Mouse (Mus musculus): ENCODE results near the gene Zfp523. TPM values are rescaled to one million over a fixed set of nuclear protein-coding genes. Genes with fewer than 3 reads are reported as not detected.

Gene Zfp523
- total and polyA plus RNA-seq, 2 experiments from 2014 or later, result 41.1 to 57.7 TPM

DNA sequence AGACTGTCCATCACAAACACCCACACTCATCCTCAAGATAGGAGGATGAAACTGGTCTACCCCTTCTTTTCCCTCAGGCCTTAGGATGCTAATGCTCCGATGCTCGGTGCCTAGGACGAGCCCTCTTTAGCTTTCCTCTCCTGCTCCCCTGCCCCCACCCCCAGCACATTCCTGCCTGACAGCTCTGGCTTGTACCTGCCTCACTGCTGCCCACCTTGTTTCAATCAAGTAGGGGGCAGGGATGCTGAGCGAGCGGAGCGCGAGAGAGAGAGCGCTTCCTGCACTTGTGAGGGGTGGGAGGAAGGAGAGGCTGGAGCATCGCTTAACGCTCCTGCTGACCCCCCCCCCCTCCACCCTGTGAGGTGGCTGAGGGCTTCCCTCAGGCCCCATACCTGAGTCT lies 16.6 kb upstream of the Zfp523 start:
- Histone ChIP-seq H3K27ac (ENCODE audit: low read depth, low read length) (no peak overlapping the region), H3K9ac (no peak overlapping the region), H3K36me3 (ENCODE audit: insufficient read depth) (peaks cover 26% of the 10 kb centered on the region)

DNA sequence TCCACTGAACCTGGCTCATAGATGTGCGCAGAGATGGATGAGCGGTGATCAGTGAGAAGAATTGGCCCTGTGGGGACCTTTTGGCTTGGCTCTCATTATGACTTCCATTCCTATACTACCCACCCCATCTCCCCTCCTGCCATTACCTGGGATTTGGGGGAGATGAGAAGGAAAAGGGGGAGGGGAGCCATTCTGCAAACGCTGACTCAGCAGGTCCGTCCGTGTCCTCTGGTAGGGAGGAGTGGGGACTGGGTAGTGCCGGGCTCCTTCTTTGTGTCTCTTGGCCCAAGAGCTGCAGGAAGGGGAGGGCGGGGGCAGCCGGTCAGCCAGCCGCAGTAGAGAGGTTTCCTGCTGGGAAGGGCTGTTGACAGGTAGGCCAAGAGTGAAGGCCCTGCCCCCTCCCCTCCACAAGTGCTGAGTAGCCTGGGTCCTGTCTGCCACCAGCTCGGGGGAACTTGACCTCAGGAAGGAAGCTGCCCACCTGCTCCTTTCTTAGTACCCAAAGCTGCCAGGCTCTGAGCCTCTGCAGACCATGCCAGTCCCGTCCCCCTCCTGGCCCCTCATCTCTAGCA lies 15.5 kb upstream of the Zfp523 start:
- Histone ChIP-seq H3K36me3 (ENCODE audit: insufficient read depth) (peaks cover 34% of the 10 kb centered on the region), H3K4me1 (ENCODE audit: insufficient read depth) (no peaks in the 10 kb centered on the region), H3K4me2 (ENCODE audit: low read depth) (no peak overlapping the region), H3K27ac (ENCODE audit: low read depth, low read length) (no peak overlapping the region), H3K9me3 (ENCODE audit: low read length) (no peaks in the 10 kb centered on the region), H3K9ac (no peak overlapping the region), H3K27me3 (ENCODE audit: insufficient read depth, low read length) (no peaks in the 10 kb centered on the region), H3K4me3 (ENCODE audit: low read depth, low read length) (no peak overlapping the region)
- no peak for ATAC-seq
- no peak for DNase-seq
- WGBS, result 26% methylated on average over 9 of the region's 11 CpGs
- TF ChIP-seq CTCF (IDR thresholded peaks at IDR 0.05; ENCODE audit: low read depth), result no peak

More for the DNA sequence above, 16.6 kb upstream of the Zfp523 start:
- Histone ChIP-seq H3K27me3 (ENCODE audit: insufficient read depth, low read length) (no peaks in the 10 kb centered on the region), H3K4me2 (ENCODE audit: low read depth) (no peak overlapping the region), H3K4me1 (ENCODE audit: insufficient read depth) (no peaks in the 10 kb centered on the region), H3K4me3 (ENCODE audit: low read depth, low read length) (no peak overlapping the region), H3K9me3 (ENCODE audit: low read length) (no peaks in the 10 kb centered on the region)
- ATAC-seq, result no peak
- WGBS, result 47% methylated on average over 8 of the region's 10 CpGs
- no peak for DNase-seq
- no peak for TF ChIP-seq CTCF (IDR thresholded peaks at IDR 0.05; ENCODE audit: low read depth)

DNA sequence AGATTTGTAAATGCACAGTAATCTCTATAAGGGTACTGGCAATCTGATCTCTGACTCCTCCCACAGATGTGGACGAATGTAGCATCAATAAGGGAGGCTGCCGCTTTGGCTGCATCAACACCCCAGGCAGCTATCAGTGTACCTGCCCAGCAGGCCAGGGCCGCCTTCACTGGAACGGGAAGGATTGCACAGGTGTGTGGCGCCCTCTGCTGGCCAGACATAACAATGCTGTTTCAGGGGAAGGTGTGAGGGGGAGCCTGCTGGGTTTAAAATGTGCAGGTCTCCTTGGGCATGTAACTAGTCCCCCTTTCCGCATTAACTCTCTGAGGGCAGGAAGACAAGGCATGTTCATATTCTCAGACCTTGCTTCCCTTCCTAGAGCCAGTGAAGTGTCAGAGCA lies 13.3 kb upstream of the Zfp523 start:
- peak; percentile 80 for ATAC-seq
- no peaks in the 10 kb centered on the region for H3K27me3 ChIP-seq (ENCODE audit: insufficient read depth, low read length)
- H3K9ac ChIP-seq, result no peak overlapping the region
- H3K9me3 ChIP-seq (ENCODE audit: low read length), result no peaks in the 10 kb centered on the region
- H3K36me3 ChIP-seq (ENCODE audit: insufficient read depth), result peaks cover 44% of the 10 kb centered on the region
- H3K27ac ChIP-seq (ENCODE audit: low read depth, low read length), result no peak overlapping the region
- no peak overlapping the region for H3K4me3 ChIP-seq (ENCODE audit: low read depth, low read length)
- DNase-seq, result peak; percentile 83
- 10% methylated on average over 6 of the region's 6 CpGs for WGBS
- no peaks in the 10 kb centered on the region for H3K4me1 ChIP-seq (ENCODE audit: insufficient read depth)
- peak; percentile 96 for TF ChIP-seq CTCF (IDR thresholded peaks at IDR 0.05; ENCODE audit: low read depth)
- H3K4me2 ChIP-seq (ENCODE audit: low read depth), result no peak overlapping the region

DNA sequence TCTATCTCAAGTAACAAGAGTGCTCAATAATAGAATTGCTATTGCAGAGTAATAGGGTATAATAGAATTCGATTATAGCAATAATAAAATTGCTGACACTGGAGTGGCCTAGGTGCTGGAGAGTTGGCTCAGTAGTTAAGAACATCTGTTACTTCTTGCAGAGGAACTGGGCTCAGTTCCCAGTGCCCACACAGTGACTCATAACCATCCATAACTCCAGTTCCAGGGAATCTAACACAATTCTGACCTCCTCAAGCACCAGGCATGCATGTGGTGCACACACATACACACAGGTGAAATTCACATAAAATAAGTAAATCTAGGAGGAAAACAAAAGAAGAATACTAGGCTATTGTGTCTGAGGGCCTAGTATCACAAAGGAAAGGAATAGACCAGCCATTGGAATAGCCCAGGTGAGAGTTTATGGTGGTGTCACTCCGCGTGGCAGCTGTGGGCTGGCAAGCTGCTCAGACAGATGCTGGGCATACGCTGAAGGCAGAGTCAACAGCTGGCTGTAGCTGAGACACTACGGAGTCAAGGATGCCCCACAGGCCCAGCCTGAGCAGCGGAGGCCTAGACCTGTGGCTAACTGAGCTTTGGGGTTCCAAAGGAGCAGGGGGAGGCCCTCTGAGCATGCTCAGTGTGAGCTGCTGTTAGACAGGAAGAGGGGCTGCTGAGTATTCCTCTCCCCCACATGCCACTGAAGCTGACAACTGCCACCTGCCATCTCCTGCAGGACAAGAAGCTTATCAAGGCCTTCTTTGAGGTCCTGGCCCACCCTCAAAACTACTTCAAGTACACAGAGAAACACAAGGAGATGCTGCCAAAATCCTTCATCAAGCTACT lies 6.2 kb upstream of the Zfp523 start:
- H3K9ac ChIP-seq, result no peak overlapping the region
- no peak overlapping the region for H3K4me3 ChIP-seq (ENCODE audit: low read depth, low read length)
- no peaks in the 10 kb centered on the region for H3K27me3 ChIP-seq (ENCODE audit: insufficient read depth, low read length)
- no peaks in the 10 kb centered on the region for H3K9me3 ChIP-seq (ENCODE audit: low read length)
- ATAC-seq (no peak), DNase-seq (no peak)
- WGBS, result 89% methylated on average over 6 of the region's 6 CpGs
- no peak overlapping the region for H3K27ac ChIP-seq (ENCODE audit: low read depth, low read length)
- TF ChIP-seq CTCF (IDR thresholded peaks at IDR 0.05; ENCODE audit: low read depth), result no peak
- peaks cover 33% of the 10 kb centered on the region for H3K36me3 ChIP-seq (ENCODE audit: insufficient read depth)
- H3K4me2 ChIP-seq (ENCODE audit: low read depth), result no peak overlapping the region
- H3K4me1 ChIP-seq (ENCODE audit: insufficient read depth), result no peaks in the 10 kb centered on the region

DNA sequence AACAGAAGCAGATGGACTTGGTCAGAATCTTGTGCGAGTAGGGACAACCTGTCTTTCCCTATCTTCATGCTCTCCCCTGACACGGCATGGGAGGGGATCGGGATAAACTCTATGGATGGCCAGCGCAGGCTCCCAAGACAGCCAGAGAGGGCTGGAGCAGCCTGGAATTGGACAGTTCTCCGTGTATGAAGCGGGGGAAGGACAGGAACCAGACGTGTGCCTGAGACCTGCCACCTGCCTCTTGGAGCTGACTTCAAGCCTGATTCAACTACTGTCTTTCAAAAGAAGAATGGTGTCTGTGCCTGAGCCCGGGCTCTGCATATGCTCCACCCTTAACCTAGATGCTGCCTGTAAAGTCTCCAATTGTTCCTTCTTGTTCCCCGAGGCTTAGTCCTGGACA lies 4.2 kb upstream of the Zfp523 start:
- Histone ChIP-seq H3K9ac (no peak overlapping the region), H3K4me1 (ENCODE audit: insufficient read depth) (0 out of 2 replicates have a peak, but pooled peaks cover 2% of the 10 kb centered on the region), H3K4me3 (ENCODE audit: low read depth, low read length) (no peak overlapping the region), H3K36me3 (ENCODE audit: insufficient read depth) (peaks cover 21% of the 10 kb centered on the region), H3K4me2 (ENCODE audit: low read depth) (no peak overlapping the region), H3K27me3 (ENCODE audit: insufficient read depth, low read length) (no peaks in the 10 kb centered on the region), H3K27ac (ENCODE audit: low read depth, low read length) (no peak overlapping the region), H3K9me3 (ENCODE audit: low read length) (no peaks in the 10 kb centered on the region)
- DNase-seq, result no peak
- 73% methylated on average over 9 of the region's 9 CpGs for WGBS
- no peak for ATAC-seq
- TF ChIP-seq CTCF (IDR thresholded peaks at IDR 0.05; ENCODE audit: low read depth), result no peak

DNA sequence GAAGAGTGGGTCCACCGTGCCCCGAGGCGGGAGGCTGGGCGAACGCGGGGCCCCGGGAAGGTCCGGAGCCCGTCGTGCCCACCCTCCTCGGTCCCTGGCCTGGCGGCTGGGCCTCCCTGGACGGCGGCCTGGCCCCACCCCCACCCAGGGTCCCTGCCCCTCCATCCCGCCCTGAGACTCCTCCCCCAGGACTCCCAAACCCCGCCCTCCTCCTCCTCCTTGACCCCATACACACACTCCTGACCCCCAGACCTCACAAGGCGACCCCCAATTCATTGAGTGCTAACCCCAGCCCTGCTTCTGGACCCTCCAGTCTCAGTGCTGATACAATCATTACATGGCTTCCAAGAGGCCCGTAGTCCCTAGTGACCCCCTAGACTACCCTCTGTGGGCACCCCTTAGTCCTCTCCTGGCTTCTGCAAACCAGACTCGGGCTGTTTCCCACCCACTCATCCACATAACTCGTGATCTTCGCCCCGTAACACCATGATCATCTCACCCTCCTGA lies 664 bp downstream of the Zfp523 start:
- Histone ChIP-seq H3K4me3 (ENCODE audit: low read depth, low read length) (peak overlapping the region; percentile 88), H3K9me3 (ENCODE audit: low read length) (no peaks in the 10 kb centered on the region), H3K9ac (peak overlapping the region; percentile 95), H3K4me2 (ENCODE audit: low read depth) (peak overlapping the region; percentile 83), H3K27ac (ENCODE audit: low read depth, low read length) (peak overlapping the region; percentile 79), H3K27me3 (ENCODE audit: insufficient read depth, low read length) (no peaks in the 10 kb centered on the region), H3K4me1 (ENCODE audit: insufficient read depth) (peaks cover 8% of the 10 kb centered on the region; the same call in 1 of the 2 replicates), H3K36me3 (ENCODE audit: insufficient read depth) (peaks cover 2% of the 10 kb centered on the region; the same call in 1 of the 2 replicates)
- DNase-seq, result no peak
- peak; percentile 40 for ATAC-seq
- WGBS, result 13% methylated on average over 12 of the region's 22 CpGs
- no peak for TF ChIP-seq CTCF (IDR thresholded peaks at IDR 0.05; ENCODE audit: low read depth)

DNA sequence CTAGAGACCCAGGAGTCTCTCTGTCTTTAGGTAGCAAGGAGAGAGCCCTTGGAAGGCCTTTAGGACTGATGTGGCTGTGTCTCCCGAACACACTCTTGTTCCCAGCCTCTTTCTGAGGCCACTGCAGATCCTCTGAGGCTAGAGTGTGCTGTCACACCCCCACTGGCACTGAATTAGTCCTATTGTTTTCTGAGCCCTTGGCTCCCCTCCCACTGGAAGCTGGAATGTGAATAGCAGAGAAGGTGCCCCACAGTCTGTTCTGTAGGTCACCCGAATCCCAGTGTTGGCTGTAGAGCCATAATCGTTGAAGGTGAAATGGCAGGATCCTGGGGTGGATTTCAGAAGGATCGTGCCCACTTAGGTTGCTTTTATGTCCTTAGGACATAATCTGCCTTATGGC lies 3.4 kb downstream of the Zfp523 start:
- Histone ChIP-seq H3K9ac (no peak overlapping the region), H3K27me3 (ENCODE audit: insufficient read depth, low read length) (no peaks in the 10 kb centered on the region), H3K36me3 (ENCODE audit: insufficient read depth) (peaks cover 6% of the 10 kb centered on the region; the same call in 1 of the 2 replicates), H3K4me3 (ENCODE audit: low read depth, low read length) (no peak overlapping the region), H3K9me3 (ENCODE audit: low read length) (no peaks in the 10 kb centered on the region), H3K4me2 (ENCODE audit: low read depth) (no peak overlapping the region), H3K4me1 (ENCODE audit: insufficient read depth) (peaks cover 8% of the 10 kb centered on the region; the same call in 1 of the 2 replicates), H3K27ac (ENCODE audit: low read depth, low read length) (no peak overlapping the region)
- ATAC-seq, result no peak
- no peak for DNase-seq
- TF ChIP-seq CTCF (IDR thresholded peaks at IDR 0.05; ENCODE audit: low read depth), result no peak
- 38% methylated on average over 4 of the region's 4 CpGs for WGBS

Measured in forebrain, postnatal 0 days (tissue).